Mouse (Mus musculus): Measurements from ENCODE around the gene Vmn1r230.

Gene Vmn1r230

GRCm38 (mm10) chr17:20840144-20840543 lies at the start of gene Vmn1r230:
Gene Vmn1r230, plus strand, starts transcription at chr17:20840444.
- DNase-seq (ENCODE audit: low spot score) = no peak

- DNase-seq (ENCODE audit: low spot score) = no peak
Measured at GRCm38 (mm10) chr17:20811255-20811654, 29.0 kb upstream of the Vmn1r230 start, which contains the start of gene Vmn1r229. Gene Vmn1r229, plus strand, starts transcription at chr17:20811555.

Measured in T-cell, adult 2 months (primary cell).